Mouse (Mus musculus): ENCODE data around the gene Car10. TPM values are rescaled to one million over a fixed set of nuclear protein-coding genes. Genes with fewer than 3 reads are reported as not detected.

Car10 gene
- polyA plus RNA-seq, 1 experiment from 2014 or later, result not detected

DNA sequence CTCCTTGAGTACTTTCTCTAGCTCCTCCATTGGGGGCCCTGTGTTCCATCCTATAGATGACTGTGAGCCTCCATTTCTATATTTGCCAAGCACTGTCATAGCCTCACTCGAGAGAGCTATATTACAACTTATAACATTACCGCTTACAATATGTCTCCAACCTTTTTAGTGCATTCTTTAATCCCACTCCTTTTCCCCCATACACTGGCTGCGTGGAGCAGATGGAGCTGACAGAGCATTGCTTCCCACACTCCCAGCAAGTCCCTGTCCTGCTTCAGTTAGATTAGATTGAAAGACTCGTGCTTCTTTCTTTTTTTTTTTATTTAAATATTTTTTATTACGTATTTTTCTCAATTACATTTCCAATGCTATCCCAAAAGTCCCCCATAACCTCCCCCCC is 310.2 kb downstream of the Car10 start:
- TF ChIP-seq CTCF (IDR thresholded peaks at IDR 0.05; ENCODE audit: low read depth), result no peak
- no peaks in the 10 kb centered on the region for H3K36me3 ChIP-seq (ENCODE audit: insufficient read depth, low read length)
- H3K9me3 ChIP-seq (replicated peaks; ENCODE audit: low read length), result no peaks in the 10 kb centered on the region
- no peak overlapping the region for H3K4me2 ChIP-seq (ENCODE audit: low read length)
- no peak overlapping the region for H3K27ac ChIP-seq
- no peaks in the 10 kb centered on the region for H3K27me3 ChIP-seq (ENCODE audit: insufficient read depth, low read length)
- ATAC-seq (replicated peaks; ENCODE audit: low FRiP score, low read depth), result no peak
- 76% methylated on average over 5 of the region's 5 CpGs for WGBS
- no peak overlapping the region for H3K4me3 ChIP-seq (replicated peaks; ENCODE audit: low read depth, low read length)
- no peak overlapping the region for H3K9ac ChIP-seq (ENCODE audit: low read depth, low read length)
- H3K4me1 ChIP-seq (replicated peaks; ENCODE audit: insufficient read depth, low read length), result no peaks in the 10 kb centered on the region
- no peak for DNase-seq (ENCODE audit: low spot score)

DNA sequence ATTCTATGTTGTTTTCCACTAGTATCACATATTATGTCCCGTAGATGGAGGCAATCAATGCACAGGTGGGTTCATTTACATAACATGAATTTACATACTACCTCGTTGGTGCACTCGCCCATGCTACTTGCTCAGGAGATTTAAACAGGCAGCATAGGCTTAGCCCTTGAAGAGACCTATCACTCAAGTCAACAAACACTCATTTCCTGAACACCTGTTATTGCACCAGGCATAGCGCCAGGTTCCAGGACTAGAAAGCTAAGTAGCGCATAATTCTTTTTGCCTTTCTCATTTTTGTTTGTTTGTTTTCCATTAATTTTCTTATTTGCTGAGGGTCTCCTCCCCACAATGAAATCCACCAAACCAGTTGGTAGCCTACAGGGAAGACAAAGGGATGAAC is 333.7 kb downstream of the Car10 start:
- H3K27me3 ChIP-seq (ENCODE audit: insufficient read depth, low read length), result no peaks in the 10 kb centered on the region
- H3K4me3 ChIP-seq (replicated peaks; ENCODE audit: low read depth, low read length), result no peak overlapping the region
- H3K27ac ChIP-seq, result no peak overlapping the region
- no peak overlapping the region for H3K9ac ChIP-seq (ENCODE audit: low read depth, low read length)
- TF ChIP-seq CTCF (IDR thresholded peaks at IDR 0.05; ENCODE audit: low read depth), result no peak
- 62% methylated on average over 5 of the region's 5 CpGs for WGBS
- no peak for DNase-seq (ENCODE audit: low spot score)
- ATAC-seq (replicated peaks; ENCODE audit: low FRiP score, low read depth), result no peak
- H3K36me3 ChIP-seq (ENCODE audit: insufficient read depth, low read length), result no peaks in the 10 kb centered on the region
- no peaks in the 10 kb centered on the region for H3K4me1 ChIP-seq (replicated peaks; ENCODE audit: insufficient read depth, low read length)
- no peak overlapping the region for H3K4me2 ChIP-seq (ENCODE audit: low read length)
- no peaks in the 10 kb centered on the region for H3K9me3 ChIP-seq (replicated peaks; ENCODE audit: low read length)

- ATAC-seq (replicated peaks; ENCODE audit: low FRiP score, low read depth) (no peak), DNase-seq (ENCODE audit: low spot score) (peak; percentile 0)
- no peak overlapping the region for H3K4me3 ChIP-seq (replicated peaks; ENCODE audit: low read depth, low read length)
- no peaks in the 10 kb centered on the region for H3K36me3 ChIP-seq (ENCODE audit: insufficient read depth, low read length)
- no peak overlapping the region for H3K9ac ChIP-seq (ENCODE audit: low read depth, low read length)
- no peaks in the 10 kb centered on the region for H3K4me1 ChIP-seq (replicated peaks; ENCODE audit: insufficient read depth, low read length)
- H3K27ac ChIP-seq, result no peak overlapping the region
- WGBS, result 68% methylated on average over 4 of the region's 4 CpGs
- H3K4me2 ChIP-seq (ENCODE audit: low read length), result no peak overlapping the region
- no peaks in the 10 kb centered on the region for H3K9me3 ChIP-seq (replicated peaks; ENCODE audit: low read length)
- H3K27me3 ChIP-seq (ENCODE audit: insufficient read depth, low read length), result no peaks in the 10 kb centered on the region
- TF ChIP-seq CTCF (IDR thresholded peaks at IDR 0.05; ENCODE audit: low read depth), result no peak
Observed at GRCm38 (mm10) chr11:93434997-93435915, 337.4 kb downstream of the Car10 start.

- no peak for TF ChIP-seq CTCF (IDR thresholded peaks at IDR 0.05; ENCODE audit: low read depth)
- Histone ChIP-seq H3K36me3 (ENCODE audit: insufficient read depth, low read length) (no peaks in the 10 kb centered on the region), H3K4me3 (replicated peaks; ENCODE audit: low read depth, low read length) (no peak overlapping the region), H3K9ac (ENCODE audit: low read depth, low read length) (no peak overlapping the region), H3K9me3 (replicated peaks; ENCODE audit: low read length) (no peaks in the 10 kb centered on the region), H3K4me2 (ENCODE audit: low read length) (no peak overlapping the region), H3K27ac (no peak overlapping the region), H3K4me1 (replicated peaks; ENCODE audit: insufficient read depth, low read length) (no peaks in the 10 kb centered on the region), H3K27me3 (ENCODE audit: insufficient read depth, low read length) (no peaks in the 10 kb centered on the region)
- ATAC-seq (replicated peaks; ENCODE audit: low FRiP score, low read depth) (no peak), DNase-seq (ENCODE audit: low spot score) (no peak)
- 46% methylated on average over 2 of the region's 2 CpGs for WGBS
Observed at GRCm38 (mm10) chr11:93436892-93437291, 339.1 kb downstream of the Car10 start.

- H3K9ac ChIP-seq (ENCODE audit: low read depth, low read length), result no peak overlapping the region
- H3K4me3 ChIP-seq (replicated peaks; ENCODE audit: low read depth, low read length), result no peak overlapping the region
- no peak for TF ChIP-seq CTCF (IDR thresholded peaks at IDR 0.05; ENCODE audit: low read depth)
- ATAC-seq (replicated peaks; ENCODE audit: low FRiP score, low read depth), result no peak
- WGBS, result 58% methylated on average over 1 of the region's 1 CpGs
- H3K4me1 ChIP-seq (replicated peaks; ENCODE audit: insufficient read depth, low read length), result no peaks in the 10 kb centered on the region
- H3K9me3 ChIP-seq (replicated peaks; ENCODE audit: low read length), result no peaks in the 10 kb centered on the region
- no peak for DNase-seq (ENCODE audit: low spot score)
- no peak overlapping the region for H3K27ac ChIP-seq
- no peaks in the 10 kb centered on the region for H3K36me3 ChIP-seq (ENCODE audit: insufficient read depth, low read length)
- no peak overlapping the region for H3K4me2 ChIP-seq (ENCODE audit: low read length)
- H3K27me3 ChIP-seq (ENCODE audit: insufficient read depth, low read length), result no peaks in the 10 kb centered on the region
Observed at GRCm38 (mm10) chr11:93440466-93440865, 342.6 kb downstream of the Car10 start.

DNA sequence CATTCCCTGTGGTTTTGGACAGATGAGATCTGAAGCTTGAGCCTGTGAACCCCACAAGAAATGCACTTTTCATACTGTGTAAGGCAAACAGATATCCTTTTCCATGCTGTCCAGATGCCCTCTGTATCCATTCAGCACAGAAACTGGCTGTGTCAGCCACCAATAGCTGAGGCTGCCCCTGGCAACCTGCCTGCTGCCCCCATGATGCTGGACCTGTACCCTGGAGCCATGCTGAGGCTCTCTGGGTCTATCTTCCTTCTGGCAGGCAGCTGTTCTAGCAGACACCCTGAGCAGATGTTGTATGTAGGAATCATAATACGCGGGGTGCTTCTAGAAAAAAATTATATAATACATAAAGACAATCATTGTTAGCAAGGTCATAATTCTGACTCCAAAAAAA is 345.9 kb downstream of the Car10 start:
- ATAC-seq (replicated peaks; ENCODE audit: low FRiP score, low read depth) (no peak), DNase-seq (ENCODE audit: low spot score) (no peak)
- Histone ChIP-seq H3K9me3 (replicated peaks; ENCODE audit: low read length) (no peaks in the 10 kb centered on the region), H3K4me1 (replicated peaks; ENCODE audit: insufficient read depth, low read length) (no peaks in the 10 kb centered on the region), H3K4me3 (replicated peaks; ENCODE audit: low read depth, low read length) (no peak overlapping the region), H3K36me3 (ENCODE audit: insufficient read depth, low read length) (no peaks in the 10 kb centered on the region), H3K4me2 (ENCODE audit: low read length) (no peak overlapping the region), H3K9ac (ENCODE audit: low read depth, low read length) (no peak overlapping the region), H3K27me3 (ENCODE audit: insufficient read depth, low read length) (no peaks in the 10 kb centered on the region), H3K27ac (no peak overlapping the region)
- WGBS, result 89% methylated on average over 2 of the region's 2 CpGs
- no peak for TF ChIP-seq CTCF (IDR thresholded peaks at IDR 0.05; ENCODE audit: low read depth)

Data from kidney, postnatal 0 days (tissue).